Mouse (Mus musculus): Measurements from ENCODE around the gene Dazap2.

DNA sequence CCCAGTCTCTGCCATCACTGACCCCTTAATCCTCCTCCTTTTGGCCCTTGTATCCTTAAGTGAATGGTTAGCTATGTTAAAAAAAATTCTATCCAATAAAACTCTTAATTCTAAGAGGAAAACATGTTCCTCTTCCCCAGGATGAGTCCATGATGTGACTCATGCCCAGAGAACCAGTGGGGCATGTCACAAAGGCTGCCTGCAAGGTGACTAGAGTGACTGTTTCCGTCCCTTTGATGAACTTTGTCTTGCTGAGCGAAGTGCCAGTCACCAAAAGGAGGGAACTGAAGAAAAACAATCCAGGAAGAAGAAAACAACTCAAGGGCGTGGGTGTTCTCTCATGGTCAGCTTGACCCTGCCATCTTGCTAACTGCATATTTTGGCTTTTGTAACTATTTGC is 45.9 kb upstream of the Dazap2 start:
- no peak for TF ChIP-seq NANOG (IDR thresholded peaks at IDR 0.05; ENCODE audit: borderline replicate concordance, low read length)
- TF ChIP-seq CTCF (conservative IDR thresholded peaks at IDR 0.05; ENCODE audit: low read length): no peak
- TF ChIP-seq POU5F1 (IDR thresholded peaks at IDR 0.05; ENCODE audit: borderline replicate concordance, low read length): no peak
